Mouse (Mus musculus) mature B cell (primary cell): Measurements from ENCODE around the gene Lrch3.
"Not testable (repeated sequence)": the region's sequence is repeated elsewhere in the genome, so short reads cannot be mapped to it uniquely, and the experiment has no call there.

ENCODE experiments used
- in situ Hi-C: fragments of 300-500 bp; cut with MboI; formaldehyde crosslinking; loops from 2 replicates; pipeline ENCODE4 v1.14.3; 2019

Lrch3 gene

GRCm38 (mm10) chr16:32915292-32916068 is 1.6 kb downstream of the Lrch3 start:
- in situ Hi-C loops, result no loop called here

GRCm38 (mm10) chr16:32926629-32927028 is 12.7 kb downstream of the Lrch3 start:
- in situ Hi-C loops, result not testable (repeated sequence)

GRCm38 (mm10) chr16:32927044-32927443 is 13.1 kb downstream of the Lrch3 start:
- in situ Hi-C loops, result no loop called here

GRCm38 (mm10) chr16:32929918-32930317 is 16.0 kb downstream of the Lrch3 start:
- in situ Hi-C loops, result no loop called here

- in situ Hi-C loops, result no loop called here
Measured at GRCm38 (mm10) chr16:32934470-32934869, 20.6 kb downstream of the Lrch3 start.

- in situ Hi-C loops, result no loop called here
Measured at GRCm38 (mm10) chr16:32935088-32935487, 21.2 kb downstream of the Lrch3 start.

GRCm38 (mm10) chr16:32937358-32937757 is 23.5 kb downstream of the Lrch3 start:
- in situ Hi-C loops, result no loop called here

GRCm38 (mm10) chr16:32939301-32939700 is 25.4 kb downstream of the Lrch3 start:
- in situ Hi-C loops, result not testable (repeated sequence)

GRCm38 (mm10) chr16:32939716-32940115 is 25.8 kb downstream of the Lrch3 start:
- in situ Hi-C loops, result not testable (repeated sequence)

- in situ Hi-C loops, result not testable (repeated sequence)
Measured at GRCm38 (mm10) chr16:32941226-32941625, 27.3 kb downstream of the Lrch3 start.

- in situ Hi-C loops, result no loop called here
Measured at GRCm38 (mm10) chr16:32942694-32943093, 28.8 kb downstream of the Lrch3 start.

GRCm38 (mm10) chr16:32945379-32945778 is 31.5 kb downstream of the Lrch3 start:
- in situ Hi-C loops, result no loop called here

GRCm38 (mm10) chr16:32948016-32948415 is 34.1 kb downstream of the Lrch3 start:
- in situ Hi-C loops, result no loop called here

- in situ Hi-C loops, result no loop called here
Measured at GRCm38 (mm10) chr16:32948656-32949055, 34.8 kb downstream of the Lrch3 start.

GRCm38 (mm10) chr16:32949281-32949680 is 35.4 kb downstream of the Lrch3 start:
- in situ Hi-C loops, result no loop called here

GRCm38 (mm10) chr16:32951074-32951473 is 37.2 kb downstream of the Lrch3 start:
- in situ Hi-C loops, result no loop called here

GRCm38 (mm10) chr16:32953806-32954205 is 39.9 kb downstream of the Lrch3 start:
- in situ Hi-C loops, result no loop called here

- in situ Hi-C loops, result no loop called here
Measured at GRCm38 (mm10) chr16:32954304-32954703, 40.4 kb downstream of the Lrch3 start.

- in situ Hi-C loops, result no loop called here
Measured at GRCm38 (mm10) chr16:32956889-32957288, 43.0 kb downstream of the Lrch3 start.

- in situ Hi-C loops, result no loop called here
Measured at GRCm38 (mm10) chr16:32972535-32972934, 58.6 kb downstream of the Lrch3 start.

GRCm38 (mm10) chr16:32973047-32973446 is 59.1 kb downstream of the Lrch3 start:
- in situ Hi-C loops, result no loop called here

GRCm38 (mm10) chr16:32980227-32980626 is 66.3 kb downstream of the Lrch3 start:
- in situ Hi-C loops, result no loop called here

- in situ Hi-C loops, result no loop called here
Measured at GRCm38 (mm10) chr16:32981405-32981804, 67.5 kb downstream of the Lrch3 start.

- in situ Hi-C loops, result no loop called here
Measured at GRCm38 (mm10) chr16:32984631-32985030, 70.7 kb downstream of the Lrch3 start.
